Mouse (Mus musculus) gastrocnemius, adult 2 months (tissue): ENCODE measurements around the gene Chtop. TPM values are rescaled to one million over a fixed set of nuclear protein-coding genes. Genes with fewer than 3 reads are reported as not detected.

ENCODE experiments used
- DNase-seq: peaks from one replicate; pipeline ENCODE4 v3.0.0; 2022
- H3K27ac ChIP-seq: fragments of 200-600 bp; 2 replicates; pipeline ENCODE4 v1.8.1; 2022; ENCODE audit warnings: mild to moderate bottlenecking
- H3K4me3 ChIP-seq: fragments of 200-600 bp; 2 replicates; pipeline ENCODE4 v1.8.1; 2022; ENCODE audit warnings: mild to moderate bottlenecking, moderate library complexity
- CTCF ChIP-seq: fragments of 200-600 bp; IDR thresholded peaks from 2 replicates; pipeline ENCODE4 v1.8.1; 2022; ENCODE audit warnings: antibody characterized with exemption, mild to moderate bottlenecking, moderate library complexity
- intact Hi-C: fragments of 180-260 bp; cut with DNase I; formaldehyde crosslinking; loops from one replicate; pipeline ENCODE4 v1.15.1; 2025
- long read RNA-seq, 2 experiments: library from polyadenylated mRNA; stranded (forward); transcript quantifications; one replicate each; pipeline ENCODE4 v2.0.0; 2021
- total RNA-seq, 2 experiments: library from RNA; stranded (reverse); gene quantifications; 2 replicates each; pipeline ENCODE4 v1.2.3; 2021

The Chtop gene
- total RNA-seq = 100 to 1,000 TPM; 104 to 111 TPM
- long read RNA-seq, experiment 1, transcript Chtop-201 (5 exons, 3,257 nt) = minor isoform, 8 of 128 reads
- long read RNA-seq, experiment 1, transcript Chtop-202 (6 exons, 2,012 nt) = major isoform, 29 of 128 reads
- long read RNA-seq, experiment 1, partial matches to known transcripts = 7 of 128 reads
- long read RNA-seq, experiment 1, other reads (novel, unspliced or antisense) = 82 of 128 reads
- long read RNA-seq, experiment 2, transcript Chtop-201 (5 exons, 3,257 nt) = minor isoform, 9 of 93 reads
- long read RNA-seq, experiment 2, transcript Chtop-202 (6 exons, 2,012 nt) = major isoform, 23 of 93 reads
- long read RNA-seq, experiment 2, partial matches to known transcripts = 1 of 93 reads
- long read RNA-seq, experiment 2, other reads (novel, unspliced or antisense) = 54 of 93 reads

DNA sequence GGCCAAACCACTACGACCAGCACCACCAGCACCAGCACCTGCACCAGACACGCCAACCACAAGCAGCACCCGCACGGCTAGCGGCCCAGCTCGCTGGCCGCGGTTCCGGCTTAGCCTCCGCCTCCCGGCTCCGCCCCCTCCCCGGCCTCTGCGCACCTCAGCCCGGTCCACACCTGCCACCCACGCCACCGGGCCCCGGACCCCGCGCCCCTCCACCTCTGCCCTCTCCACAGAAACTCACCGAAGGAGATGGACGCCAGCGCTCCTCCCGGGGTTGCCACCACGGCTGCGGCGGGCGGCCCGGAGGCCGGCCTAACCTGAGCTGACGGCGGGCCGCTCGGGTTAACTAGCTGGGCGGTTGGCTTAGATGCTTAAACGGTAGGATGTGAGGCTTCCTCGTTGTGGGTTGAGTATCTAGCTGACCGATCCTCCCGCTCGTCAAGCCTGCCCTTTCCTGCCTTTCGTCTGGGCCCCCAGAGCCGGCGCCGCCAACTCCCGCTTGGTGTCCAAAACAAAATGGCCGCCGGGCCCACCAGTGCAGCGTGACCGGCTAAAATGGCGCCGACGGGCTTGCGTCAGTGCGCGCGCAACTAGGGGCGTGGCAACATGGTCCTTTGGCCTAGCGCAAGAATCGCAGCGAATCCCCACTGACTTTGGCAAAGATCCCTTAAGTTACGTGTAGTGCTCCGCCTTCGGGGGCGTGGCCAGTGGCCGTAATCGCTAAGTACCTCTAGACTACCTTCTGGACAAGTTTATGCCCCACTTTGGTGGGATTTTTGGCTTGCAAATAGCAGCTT lies at the start of gene Chtop:
Chtop (minus strand) TSS at position 549 of the 797 bp plus-strand sequence.
- TF ChIP-seq CTCF = no peak
- DNase-seq = peak; percentile 100
- peak within 1 kb of the TSS; percentile 100 for H3K27ac ChIP-seq
- intact Hi-C loops = loop anchor here (2.0 kb wide), 1 partner anchor 18 kb away; the partner anchor contains the start of gene Snapin
- H3K4me3 ChIP-seq = peak within 1 kb of the TSS; percentile 87

DNA sequence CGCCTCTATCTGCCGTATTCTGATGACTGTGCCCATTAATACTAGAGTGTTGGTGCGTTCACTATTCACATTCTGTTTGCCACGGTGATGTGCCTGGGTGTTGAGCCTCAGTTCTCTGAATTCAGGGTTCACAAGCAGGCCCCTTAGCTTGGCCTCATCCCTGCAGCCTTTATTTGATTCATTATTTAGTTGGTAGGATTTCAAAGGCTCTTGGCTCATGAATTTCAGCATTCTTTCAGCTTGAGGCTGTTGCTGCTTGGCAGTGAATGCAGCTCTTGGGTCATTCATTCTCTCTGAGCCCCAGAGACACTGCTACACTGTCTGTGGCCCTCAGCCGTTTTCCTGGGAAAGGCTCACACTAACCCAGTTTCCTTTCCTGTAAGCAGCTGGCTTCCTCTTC lies 46.7 kb upstream of the Chtop start:
- TF ChIP-seq CTCF = no peak
- Histone ChIP-seq H3K4me3 (no peak overlapping the region), H3K27ac (0 out of 2 replicates have a peak overlapping the region, but pooled peaks have one; percentile 32)
- intact Hi-C loops = no loop called here
- peak; percentile 58 for DNase-seq

DNA sequence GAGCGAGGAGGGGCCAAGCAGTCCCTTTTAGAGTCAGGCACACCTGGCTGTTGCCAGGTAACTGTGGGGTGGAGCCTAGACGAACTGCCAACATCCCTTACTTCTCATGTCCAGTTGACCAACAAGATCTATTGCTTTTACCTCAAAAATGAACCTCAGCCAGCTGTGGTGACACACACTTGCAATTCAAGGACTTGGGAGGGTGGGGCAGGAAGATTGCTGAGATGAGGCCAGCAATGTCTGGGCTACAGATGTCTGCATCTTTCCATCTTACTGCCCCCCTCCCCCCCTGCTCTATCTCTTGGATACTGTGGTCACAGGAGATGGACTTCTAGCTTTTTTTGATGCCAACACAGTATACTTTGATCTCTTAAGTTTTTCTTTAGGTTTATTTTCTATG lies 42.9 kb upstream of the Chtop start:
- Histone ChIP-seq H3K4me3 (no peak overlapping the region), H3K27ac (no peak overlapping the region)
- DNase-seq = no peak
- intact Hi-C loops = no loop called here
- no peak for TF ChIP-seq CTCF

DNA sequence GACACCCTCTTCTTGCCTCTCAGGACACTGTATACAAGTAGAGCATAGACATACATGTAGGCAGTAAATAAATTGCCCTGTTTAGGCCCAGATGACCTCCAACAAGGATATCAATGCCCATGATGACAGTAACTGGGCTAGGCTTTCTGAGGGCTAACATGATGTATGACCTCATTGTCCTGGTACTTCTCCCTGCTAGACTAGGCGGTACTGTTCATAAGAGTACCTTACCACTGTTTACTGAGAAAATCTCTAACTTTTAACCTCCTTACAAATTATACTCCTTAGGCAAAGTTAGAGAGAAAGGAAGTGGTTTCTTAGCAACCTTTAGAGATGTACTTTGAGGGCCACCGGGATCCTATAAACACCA lies 41.1 kb upstream of the Chtop start:
- TF ChIP-seq CTCF = no peak
- intact Hi-C loops = no loop called here
- no peak for DNase-seq
- Histone ChIP-seq H3K27ac (no peak overlapping the region), H3K4me3 (no peak overlapping the region)

DNA sequence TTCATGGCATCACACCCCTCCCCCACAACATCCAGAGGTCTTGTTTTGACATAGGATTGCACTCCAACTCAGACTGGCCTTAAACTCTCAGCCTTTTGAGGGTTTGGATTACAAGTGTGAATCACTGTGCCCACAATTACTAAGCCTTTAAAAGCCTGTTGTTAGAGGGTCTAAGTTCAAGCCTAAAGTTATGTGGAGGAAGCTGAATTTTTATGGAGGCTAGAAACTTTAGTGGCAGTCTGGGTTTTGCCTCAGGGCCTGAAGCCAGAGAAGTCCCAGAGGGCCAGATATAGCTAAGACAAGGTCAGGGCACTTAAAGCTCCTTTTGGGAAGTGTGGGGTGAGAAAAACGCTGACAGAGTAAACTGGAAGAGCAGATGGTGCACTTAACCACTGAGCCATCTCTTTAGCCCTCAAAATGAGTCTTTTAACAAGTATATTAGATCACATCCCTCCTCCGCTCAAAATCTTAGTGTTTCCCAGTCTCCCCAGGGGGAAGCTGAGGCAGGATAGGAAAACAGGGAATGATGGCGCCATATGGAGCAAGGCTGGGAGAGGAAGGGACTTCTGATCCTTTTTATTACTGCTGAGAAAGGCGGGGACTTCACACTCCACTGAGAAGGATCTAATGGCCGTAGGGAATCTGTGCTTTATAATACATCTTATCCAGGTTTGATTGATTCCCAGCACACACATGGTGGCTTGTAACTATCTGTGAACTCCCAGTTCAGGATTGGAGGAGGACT lies 40.5 kb upstream of the Chtop start:
- TF ChIP-seq CTCF = no peak
- no peak for DNase-seq
- intact Hi-C loops = no loop called here
- no peak overlapping the region for H3K4me3 ChIP-seq
- 0 out of 2 replicates have a peak overlapping the region, but pooled peaks have one; percentile 6 for H3K27ac ChIP-seq

DNA sequence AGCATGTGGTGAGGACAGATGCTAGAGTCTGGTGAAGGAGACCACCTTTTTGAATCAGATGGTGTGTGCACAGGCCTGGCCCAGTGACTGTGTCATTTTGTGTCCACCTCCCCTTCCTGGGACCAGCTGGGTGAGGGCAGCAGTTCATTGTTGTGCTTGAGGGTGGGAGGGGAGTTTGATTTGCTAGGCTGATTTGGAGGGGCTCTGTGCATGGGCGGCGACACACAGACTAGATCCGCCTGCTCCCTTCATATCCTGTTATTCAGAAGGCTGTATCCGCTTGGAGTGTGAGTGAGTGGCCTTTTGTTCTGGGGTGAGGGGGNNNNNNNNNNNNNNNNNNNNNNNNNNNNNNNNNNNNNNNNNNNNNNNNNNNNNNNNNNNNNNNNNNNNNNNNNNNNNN lies 31.6 kb upstream of the Chtop start:
- no peak for TF ChIP-seq CTCF
- peak overlapping the region; percentile 89 for H3K27ac ChIP-seq
- DNase-seq = peak; percentile 39
- peak overlapping the region; percentile 69 for H3K4me3 ChIP-seq
- intact Hi-C loops = loop anchor here (5.0 kb wide), 1 partner anchor 46 kb away; no protein-coding TSS in a partner anchor

DNA sequence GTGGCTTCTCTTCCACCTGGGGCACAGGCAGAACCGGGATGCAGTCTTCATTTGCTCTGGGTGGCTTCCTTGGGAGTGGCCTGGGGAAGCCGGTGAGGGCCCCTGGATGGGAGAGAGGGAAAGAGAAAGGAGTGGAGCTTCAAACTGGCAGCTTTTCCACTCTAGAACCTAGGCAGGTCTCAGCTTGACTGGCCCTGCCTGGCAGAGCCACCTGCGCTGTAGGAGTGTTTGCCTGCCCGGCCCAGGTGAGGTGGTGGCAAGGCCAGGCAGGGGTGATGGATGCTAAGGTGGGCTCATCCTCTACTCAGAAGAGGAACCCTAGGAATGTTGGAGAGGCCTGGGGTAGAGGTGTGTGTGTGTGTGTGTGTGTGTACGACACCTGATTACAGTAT lies 28.6 kb upstream of the Chtop start:
- peak overlapping the region; percentile 95 for H3K27ac ChIP-seq
- no peak for DNase-seq
- intact Hi-C loops = no loop called here
- H3K4me3 ChIP-seq = peak overlapping the region; percentile 88
- no peak for TF ChIP-seq CTCF

DNA sequence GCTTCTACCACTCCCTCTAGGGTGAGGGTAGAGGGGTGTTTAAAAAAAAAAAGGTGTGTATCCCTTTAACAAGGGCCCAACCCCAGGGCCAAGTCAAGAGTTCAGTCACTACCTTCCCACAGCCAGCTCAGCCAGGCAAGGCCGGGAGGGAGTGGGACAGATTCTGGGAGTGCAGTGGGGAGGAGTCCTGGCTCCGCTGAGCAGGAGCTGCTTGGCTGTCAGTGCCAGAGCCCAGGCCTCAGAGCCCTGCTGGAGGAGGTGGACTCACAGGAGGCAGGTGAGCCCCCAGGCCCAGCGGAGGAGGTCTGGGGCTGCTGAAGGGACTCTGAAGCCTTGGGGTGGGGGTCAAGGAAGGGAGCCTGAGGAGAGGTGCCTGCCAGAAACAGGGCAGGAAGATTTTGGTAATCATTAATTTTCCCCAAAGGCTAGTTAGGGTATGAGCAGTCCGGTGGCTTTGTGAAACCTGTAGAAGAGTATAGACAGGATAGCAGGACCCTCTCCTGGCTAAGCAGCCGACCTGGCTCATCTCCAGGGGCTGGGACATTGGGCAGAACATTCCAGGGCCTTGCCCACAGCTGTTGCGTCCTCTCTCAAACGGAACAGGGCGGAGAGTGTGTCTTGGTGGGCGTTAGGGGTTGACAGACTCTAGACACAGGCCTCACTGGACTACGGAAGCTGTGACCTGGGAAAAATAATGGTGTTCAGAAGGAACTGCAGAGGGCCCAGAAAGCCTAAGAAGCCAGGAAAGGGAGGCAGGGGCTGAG lies 28.0 kb upstream of the Chtop start, which contains the start of gene S100a16:
S100a16 (plus strand) TSS at position 114 of the 764 bp plus-strand sequence.
- TF ChIP-seq CTCF = no peak
- DNase-seq = peak; percentile 93
- intact Hi-C loops = no loop called here
- Histone ChIP-seq H3K4me3 (peak within 1 kb of the TSS; percentile 88), H3K27ac (peak within 1 kb of the TSS; percentile 95)

DNA sequence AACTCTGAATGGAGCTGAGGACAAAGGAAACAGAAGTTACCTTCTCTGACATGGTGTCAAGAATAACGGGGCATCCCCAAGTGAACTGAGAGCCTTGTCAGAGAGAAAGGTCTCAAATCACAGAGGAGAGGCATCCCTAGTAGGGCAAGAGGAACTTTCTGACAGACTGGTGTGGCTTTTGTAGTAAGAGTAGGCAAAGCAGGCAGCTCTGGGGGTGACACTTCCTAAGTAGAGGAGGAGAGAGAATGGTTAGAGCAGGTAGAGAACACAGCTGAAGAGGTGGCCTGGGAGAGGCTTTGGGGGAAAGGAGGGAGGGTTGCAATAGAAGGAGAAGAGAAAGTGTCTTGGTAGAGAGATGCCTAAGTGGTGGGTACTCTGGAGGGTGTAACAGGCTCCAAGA lies 26.1 kb upstream of the Chtop start:
- no peak overlapping the region for H3K4me3 ChIP-seq
- H3K27ac ChIP-seq = no peak overlapping the region
- TF ChIP-seq CTCF = no peak
- intact Hi-C loops = no loop called here
- no peak for DNase-seq

DNA sequence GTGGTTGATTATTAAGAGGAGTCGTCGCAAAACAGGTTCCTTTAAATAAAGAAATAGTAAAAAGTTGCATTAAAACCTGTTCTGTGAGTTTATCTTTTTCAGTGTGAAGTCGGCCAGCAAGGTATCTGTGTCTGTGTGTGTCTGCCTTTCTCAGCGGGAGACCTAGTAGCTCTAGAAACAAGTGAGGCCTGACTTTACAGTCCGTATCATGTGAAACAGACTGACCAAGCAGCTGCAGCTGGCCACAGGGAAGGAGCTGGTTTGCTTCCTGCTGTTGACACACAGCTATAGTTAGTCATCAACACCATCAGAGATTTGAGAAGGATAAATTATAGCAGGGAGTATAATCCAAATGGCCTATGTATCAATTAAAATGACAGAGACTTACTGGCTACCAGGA lies 22.4 kb upstream of the Chtop start:
- Histone ChIP-seq H3K27ac (no peak overlapping the region), H3K4me3 (no peak overlapping the region)
- TF ChIP-seq CTCF = no peak
- DNase-seq = no peak
- intact Hi-C loops = no loop called here

DNA sequence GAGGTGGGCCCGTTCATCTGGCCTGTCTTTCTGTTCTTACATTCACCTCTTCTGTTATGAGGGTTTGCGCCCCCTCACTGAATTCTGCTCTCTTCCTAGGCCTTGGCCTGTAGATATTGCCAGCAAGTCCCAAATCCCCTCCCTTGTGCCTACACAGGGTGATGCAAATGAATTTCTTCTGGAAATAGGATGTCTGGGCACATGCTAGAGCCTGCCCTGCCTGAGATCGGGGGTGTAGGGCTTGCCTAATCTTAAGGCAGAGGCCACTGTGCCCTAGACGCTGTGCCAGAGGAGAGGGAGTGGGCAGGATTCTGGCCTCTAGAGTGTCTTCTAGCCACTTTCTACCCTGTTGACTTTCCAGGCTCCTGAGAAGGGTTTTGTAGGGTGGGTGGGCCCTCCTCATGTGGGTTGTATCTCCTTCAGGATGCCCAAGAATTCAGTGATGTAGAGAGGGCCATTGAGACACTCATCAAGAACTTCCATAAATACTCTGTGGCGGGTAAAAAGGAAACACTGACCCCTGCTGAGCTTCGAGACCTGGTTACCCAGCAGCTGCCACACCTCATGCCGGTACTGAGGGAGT lies 18.1 kb upstream of the Chtop start:
- DNase-seq = no peak
- no peak overlapping the region for H3K27ac ChIP-seq
- intact Hi-C loops = loop anchor here (5.0 to 10.0 kb wide), 2 partner anchors 57 to 90 kb away; no protein-coding TSS in a partner anchor
- H3K4me3 ChIP-seq = no peak overlapping the region
- no peak for TF ChIP-seq CTCF
